ENCODE assay signal across 12 mouse cellular contexts in genomic region chr3:101387849-101388248, GRCm38 (mm10). TPM values are rescaled to one million over a fixed set of nuclear protein-coding genes. Genes with fewer than 3 reads are reported as not detected.
A peak's percentile ranks its signal among the peaks of the same experiment; 100 is the strongest.
DNase-seq lines count a peak whose midpoint lies in the region; ATAC-seq lines count a peak whose summit lies in the region.
"Had no signal": no experiment of that assay in that cellular context is flagged by ENCODE, and none has a peak within 500 bp of the region (broad histone marks: within the 10 kb centered on the region; RNA-seq: fewer than 3 reads in every experiment).

No protein-coding gene starts in this region.

- no peak overlapping the region for H3K4me2 ChIP-seq in forebrain, embryonic 14.5 days (ENCODE audit: low read length)
- 0 out of 2 replicates have a peak overlapping the region, but pooled peaks have one; percentile 13 for H3K4me2 ChIP-seq in intestine, embryonic 14.5 days (ENCODE audit: low read length)
- no peak overlapping the region for H3K4me2 ChIP-seq in intestine, embryonic 16.5 days (ENCODE audit: low read depth, low read length)
- 0 out of 2 replicates have a peak overlapping the region, but pooled peaks have one; percentile 15 for H3K4me2 ChIP-seq in embryonic facial prominence, embryonic 15.5 days (replicated peaks)
- H3K4me2 ChIP-seq: intestine, embryonic 15.5 days; lung, embryonic 15.5 days had no signal

- no peak overlapping the region for H3K9ac ChIP-seq in forebrain, embryonic 14.5 days (ENCODE audit: low read length)
- H3K9ac ChIP-seq in intestine, embryonic 14.5 days (ENCODE audit: low read length), result no peak overlapping the region
- H3K9ac ChIP-seq in intestine, embryonic 16.5 days (ENCODE audit: low read depth, low read length), result no peak overlapping the region
- H3K9ac ChIP-seq in embryonic facial prominence, embryonic 15.5 days, result no peak overlapping the region
- H3K9ac ChIP-seq: intestine, embryonic 15.5 days; lung, embryonic 15.5 days had no signal

- ATAC-seq in forebrain, embryonic 14.5 days, result no peak
- no peak for ATAC-seq in intestine, embryonic 14.5 days (replicated peaks; ENCODE audit: low FRiP score, low TSS enrichment, low read depth)
- no peak for ATAC-seq in intestine, embryonic 16.5 days
- ATAC-seq in embryonic facial prominence, embryonic 15.5 days (ENCODE audit: insufficient number of reproducible peaks, low FRiP score, low TSS enrichment, low read depth), result no peak
- ATAC-seq: intestine, embryonic 15.5 days had no signal

- H3K36me3 ChIP-seq in forebrain, embryonic 10.5 days (replicated peaks), result no peaks in the 10 kb centered on the region
- H3K36me3 ChIP-seq in forebrain, embryonic 14.5 days (ENCODE audit: control insufficient read depth, insufficient read depth, low read length), result no peaks in the 10 kb centered on the region
- H3K36me3 ChIP-seq in intestine, embryonic 14.5 days (ENCODE audit: control insufficient read depth, insufficient read depth, low read length), result no peaks in the 10 kb centered on the region
- no peaks in the 10 kb centered on the region for H3K36me3 ChIP-seq in intestine, embryonic 16.5 days (ENCODE audit: control insufficient read depth, insufficient read depth, low read length)
- H3K36me3 ChIP-seq in embryonic facial prominence, embryonic 15.5 days, result no peaks in the 10 kb centered on the region
- H3K36me3 ChIP-seq: intestine, embryonic 15.5 days; lung, embryonic 15.5 days had no signal

- peak overlapping the region; percentile 62; the same call in 1 of the 2 replicates for H3K27ac ChIP-seq in forebrain, embryonic 10.5 days
- H3K27ac ChIP-seq in forebrain, embryonic 14.5 days (ENCODE audit: low read depth, low read length), result no peak overlapping the region
- H3K27ac ChIP-seq in intestine, embryonic 14.5 days (ENCODE audit: low read depth), result no peak overlapping the region
- H3K27ac ChIP-seq in intestine, embryonic 16.5 days (ENCODE audit: low read length), result no peak overlapping the region
- H3K27ac ChIP-seq in embryonic facial prominence, embryonic 15.5 days (replicated peaks), result no peak overlapping the region
- H3K27ac ChIP-seq: intestine, embryonic 15.5 days; lung, embryonic 15.5 days had no signal

- 5% methylated on average over 10 of the region's 10 CpGs for WGBS in forebrain, embryonic 10.5 days
- 10% methylated on average over 10 of the region's 10 CpGs for WGBS in forebrain, embryonic 14.5 days
- WGBS in intestine, embryonic 14.5 days, result 13% methylated on average over 10 of the region's 10 CpGs
- WGBS in intestine, embryonic 16.5 days, result 38% methylated on average over 10 of the region's 10 CpGs
- 19% methylated on average over 10 of the region's 10 CpGs for WGBS in embryonic facial prominence, embryonic 15.5 days

- no peak for DNase-seq in forebrain, embryonic 10.5 days (ENCODE audit: extremely low spot score, low spot score)
- DNase-seq in forebrain, embryonic 14.5 days (ENCODE audit: low spot score), result no peak
- no peak for DNase-seq in intestine, embryonic 14.5 days (ENCODE audit: low spot score)
- peak; percentile 15 for DNase-seq in neural tube, embryonic 10.5 days (ENCODE audit: extremely low spot score, low spot score)
- DNase-seq in yolk sac, embryonic 10.5 days (ENCODE audit: low spot score), result no peak
- no peak for DNase-seq in cerebellum, adult 18-20 months
- DNase-seq: adrenal gland, postnatal 10 days; thymus, postnatal 14 days had no signal

- H3K27me3 ChIP-seq in forebrain, embryonic 10.5 days (ENCODE audit: poor library complexity, severe bottlenecking), result peaks cover 22% of the 10 kb centered on the region; the same call in 1 of the 2 replicates
- H3K27me3 ChIP-seq in forebrain, embryonic 14.5 days (replicated peaks; ENCODE audit: control insufficient read depth, insufficient read depth, low read length), result no peaks in the 10 kb centered on the region
- no peaks in the 10 kb centered on the region for H3K27me3 ChIP-seq in intestine, embryonic 14.5 days (replicated peaks; ENCODE audit: control insufficient read depth, insufficient read depth, low read length)
- no peaks in the 10 kb centered on the region for H3K27me3 ChIP-seq in intestine, embryonic 16.5 days (replicated peaks; ENCODE audit: control insufficient read depth, insufficient read depth, low read length)
- H3K27me3 ChIP-seq in embryonic facial prominence, embryonic 15.5 days, result no peaks in the 10 kb centered on the region
- H3K27me3 ChIP-seq: intestine, embryonic 15.5 days; lung, embryonic 15.5 days had no signal

- peaks cover 71% of the 10 kb centered on the region for H3K4me1 ChIP-seq in forebrain, embryonic 10.5 days
- H3K4me1 ChIP-seq in forebrain, embryonic 14.5 days (ENCODE audit: control insufficient read depth, insufficient read depth, low read length), result peaks cover 11% of the 10 kb centered on the region
- peaks cover 43% of the 10 kb centered on the region for H3K4me1 ChIP-seq in intestine, embryonic 14.5 days (replicated peaks; ENCODE audit: control insufficient read depth, insufficient read depth, low read length)
- H3K4me1 ChIP-seq in intestine, embryonic 16.5 days (ENCODE audit: control insufficient read depth, insufficient read depth, low read length), result peaks cover 15% of the 10 kb centered on the region
- peaks cover 82% of the 10 kb centered on the region for H3K4me1 ChIP-seq in embryonic facial prominence, embryonic 15.5 days

- H3K4me3 ChIP-seq in forebrain, embryonic 10.5 days, result peak overlapping the region; percentile 25; the same call in 1 of the 2 replicates
- no peak overlapping the region for H3K4me3 ChIP-seq in forebrain, embryonic 14.5 days (ENCODE audit: low read depth, low read length)
- no peak overlapping the region for H3K4me3 ChIP-seq in intestine, embryonic 14.5 days (ENCODE audit: low read depth, low read length)
- no peak overlapping the region for H3K4me3 ChIP-seq in intestine, embryonic 16.5 days (ENCODE audit: low read length)
- H3K4me3 ChIP-seq in embryonic facial prominence, embryonic 15.5 days (replicated peaks), result no peak overlapping the region
- H3K4me3 ChIP-seq: intestine, embryonic 15.5 days; lung, embryonic 15.5 days had no signal

- no peaks in the 10 kb centered on the region for H3K9me3 ChIP-seq in forebrain, embryonic 10.5 days
- H3K9me3 ChIP-seq in forebrain, embryonic 14.5 days (replicated peaks; ENCODE audit: control insufficient read depth, low read length), result no peaks in the 10 kb centered on the region
- no peaks in the 10 kb centered on the region for H3K9me3 ChIP-seq in intestine, embryonic 14.5 days (ENCODE audit: control insufficient read depth, low read length)
- no peaks in the 10 kb centered on the region for H3K9me3 ChIP-seq in intestine, embryonic 16.5 days (ENCODE audit: control insufficient read depth, low read length)
- H3K9me3 ChIP-seq in embryonic facial prominence, embryonic 15.5 days (replicated peaks), result no peaks in the 10 kb centered on the region
- H3K9me3 ChIP-seq: intestine, embryonic 15.5 days; lung, embryonic 15.5 days had no signal

RNA-seq across cellular contexts. Expression of gene Igsf3, which starts 11.0 kb away (rescaled TPM):
- 24.3 and 25.4 TPM in 2 replicates for polyA plus RNA-seq in forebrain, embryonic 10.5 days (2016; fragmentation: Nextera tagmentation; extraction: Ambion mirVana)
- polyA plus RNA-seq in forebrain, embryonic 14.5 days (2014; fragmentation: Nextera tagmentation; extraction: Ambion mirVana), result 30.0 and 45.6 TPM in 2 replicates
- polyA plus RNA-seq in intestine, embryonic 14.5 days (2014; fragmentation: Nextera tagmentation; extraction: Ambion mirVana), result 18.3 and 19.3 TPM in 2 replicates
- 17.9 and 19.2 TPM in 2 replicates for polyA plus RNA-seq in intestine, embryonic 16.5 days (2015; fragmentation: Nextera tagmentation; extraction: Ambion mirVana)
- 76.1 and 77.2 TPM in 2 replicates for polyA plus RNA-seq in embryonic facial prominence, embryonic 15.5 days (2015; fragmentation: Nextera tagmentation; extraction: Ambion mirVana)

Comparison
In these comparisons a context has a peak if more than half of its experiments do, and no peak if none do; other contexts are left out.
1. H3K4me2 ChIP-seq: peak in intestine, embryonic 14.5 days (single experiment) and embryonic facial prominence, embryonic 15.5 days (single experiment); none in forebrain, embryonic 14.5 days (single experiment) and intestine, embryonic 16.5 days (single experiment).